In the genomic region with DNA sequence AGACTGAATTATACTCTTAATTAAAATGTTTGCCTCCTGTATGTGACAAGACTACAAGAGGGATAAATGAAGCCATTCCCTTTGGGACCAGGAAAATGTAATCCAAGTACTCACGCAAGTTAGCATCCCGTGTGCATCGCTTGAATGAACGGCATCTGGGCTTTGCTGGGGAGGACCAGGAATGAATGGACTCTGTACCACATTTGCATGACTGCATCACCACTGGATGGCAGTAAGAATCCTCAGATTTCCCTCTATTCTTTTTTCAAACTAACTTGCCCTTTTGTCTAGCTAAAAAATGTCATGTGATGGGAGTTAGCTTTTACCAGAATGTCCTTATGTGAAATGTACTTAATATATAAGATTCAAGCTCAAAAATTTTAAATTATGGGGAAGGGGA, we compare ENCODE assay signal across 11 mouse cellular contexts. TPM values are rescaled to one million over a fixed set of nuclear protein-coding genes. Genes with fewer than 3 reads are reported as not detected.
DNase-seq lines count a peak whose midpoint lies in the region; ATAC-seq lines count a peak whose summit lies in the region.
"Had no signal": no experiment of that assay in that cellular context is flagged by ENCODE, and none has a peak within 500 bp of the region (broad histone marks: within the 10 kb centered on the region; RNA-seq: fewer than 3 reads in every experiment).

No protein-coding gene starts in this region.

- no peak overlapping the region for H3K4me3 ChIP-seq in forebrain, embryonic 12.5 days (replicated peaks)
- no peak overlapping the region for H3K4me3 ChIP-seq in forebrain, embryonic 15.5 days
- H3K4me3 ChIP-seq in hindbrain, embryonic 14.5 days (replicated peaks; ENCODE audit: low read length): no peak overlapping the region
- H3K4me3 ChIP-seq: megakaryocyte, embryonic 14.5 days had no signal

- H3K27ac ChIP-seq in forebrain, embryonic 12.5 days: no peak overlapping the region
- no peak overlapping the region for H3K27ac ChIP-seq in forebrain, embryonic 15.5 days (replicated peaks)
- no peak overlapping the region for H3K27ac ChIP-seq in hindbrain, embryonic 14.5 days

- no peaks in the 10 kb centered on the region for H3K9me3 ChIP-seq in forebrain, embryonic 12.5 days
- no peaks in the 10 kb centered on the region for H3K9me3 ChIP-seq in forebrain, embryonic 15.5 days
- H3K9me3 ChIP-seq in hindbrain, embryonic 14.5 days (ENCODE audit: control insufficient read depth, low read length): no peaks in the 10 kb centered on the region

- no peaks in the 10 kb centered on the region for H3K27me3 ChIP-seq in forebrain, embryonic 12.5 days
- no peaks in the 10 kb centered on the region for H3K27me3 ChIP-seq in forebrain, embryonic 15.5 days
- H3K27me3 ChIP-seq in hindbrain, embryonic 14.5 days (ENCODE audit: control insufficient read depth, insufficient read depth, low read length): no peaks in the 10 kb centered on the region
- H3K27me3 ChIP-seq: megakaryocyte, embryonic 14.5 days had no signal

- H3K9ac ChIP-seq in forebrain, embryonic 12.5 days: no peak overlapping the region
- H3K9ac ChIP-seq in forebrain, embryonic 15.5 days (replicated peaks): no peak overlapping the region
- no peak overlapping the region for H3K9ac ChIP-seq in hindbrain, embryonic 14.5 days

- 56% methylated on average over 4 of the region's 4 CpGs for WGBS in forebrain, embryonic 12.5 days
- WGBS in forebrain, embryonic 15.5 days: 31% methylated on average over 4 of the region's 4 CpGs
- 27% methylated on average over 4 of the region's 4 CpGs for WGBS in hindbrain, embryonic 14.5 days

- 0 out of 2 replicates have a peak, but pooled peaks have one; percentile 23 for ATAC-seq in forebrain, embryonic 12.5 days (ENCODE audit: low FRiP score)
- no peak for ATAC-seq in forebrain, embryonic 15.5 days (replicated peaks)
- ATAC-seq in hindbrain, embryonic 14.5 days (ENCODE audit: low FRiP score): peak; percentile 40; the same call in 1 of the 2 replicates
- ATAC-seq in megakaryocyte, adult 5-6 weeks (ENCODE audit: poor library complexity, severe bottlenecking): no peak

- DNase-seq in kidney, postnatal 10 days: peak; percentile 37
- no peak for DNase-seq in kidney, postnatal 4 days
- peak; percentile 61 for DNase-seq in 3T3-L1 (ENCODE audit: low read depth, low spot score)
- peak; percentile 44 for DNase-seq in hindbrain, embryonic 14.5 days (ENCODE audit: low spot score)
- DNase-seq in adrenal gland, adult 8-10 months: no peak
- DNase-seq: cerebellum, postnatal 36 days; gastrocnemius, postnatal 14 days had no signal

- no peaks in the 10 kb centered on the region for H3K4me1 ChIP-seq in forebrain, embryonic 12.5 days
- H3K4me1 ChIP-seq in forebrain, embryonic 15.5 days: no peaks in the 10 kb centered on the region
- no peaks in the 10 kb centered on the region for H3K4me1 ChIP-seq in hindbrain, embryonic 14.5 days (replicated peaks; ENCODE audit: control insufficient read depth, insufficient read depth, low read length)

- H3K4me2 ChIP-seq in forebrain, embryonic 12.5 days: no peak overlapping the region
- no peak overlapping the region for H3K4me2 ChIP-seq in forebrain, embryonic 15.5 days (replicated peaks)
- no peak overlapping the region for H3K4me2 ChIP-seq in hindbrain, embryonic 14.5 days (replicated peaks)

- no peaks in the 10 kb centered on the region for H3K36me3 ChIP-seq in forebrain, embryonic 12.5 days (replicated peaks)
- H3K36me3 ChIP-seq in forebrain, embryonic 15.5 days: no peaks in the 10 kb centered on the region
- H3K36me3 ChIP-seq in hindbrain, embryonic 14.5 days (replicated peaks; ENCODE audit: control insufficient read depth, insufficient read depth): no peaks in the 10 kb centered on the region

RNA-seq across cellular contexts. Expression of a gene that starts 29.3 kb away (rescaled TPM):
- polyA plus RNA-seq in forebrain, embryonic 12.5 days (2016; fragmentation: Nextera tagmentation; extraction: Ambion mirVana): 5.7 and 6.3 TPM in 2 replicates
- 5.1 and 7.1 TPM in 2 replicates for polyA plus RNA-seq in forebrain, embryonic 15.5 days (2015; fragmentation: Nextera tagmentation; extraction: Ambion mirVana)
- polyA plus RNA-seq in hindbrain, embryonic 14.5 days (2014; fragmentation: Nextera tagmentation; extraction: Ambion mirVana): 7.2 and 8.6 TPM in 2 replicates
- total RNA-seq in adrenal gland, adult 8-10 months (2022): 10 to 100 TPM in 3 of 4 experiments, 1 to 10 TPM in 1; 8.7 to 25.6 (median 19.0) TPM
- 0.30 TPM in 1 of 2 replicates, not detected in the other for total RNA-seq in megakaryocyte, adult 5-6 weeks (2015)
- total RNA-seq in megakaryocyte, adult 5-6 weeks (2017): 0.04 and 0.12 TPM in 2 replicates

Comparison
In these comparisons a context has a peak if more than half of its experiments do, and no peak if none do; other contexts are left out.
1. ATAC-seq: peak in forebrain, embryonic 12.5 days (single experiment) and hindbrain, embryonic 14.5 days (single experiment); none in forebrain, embryonic 15.5 days (single experiment) and megakaryocyte, adult 5-6 weeks (single experiment).
2. DNase-seq: peak in kidney, postnatal 10 days (single experiment), 3T3-L1 (single experiment) and hindbrain, embryonic 14.5 days (single experiment); none in kidney, postnatal 4 days (0 of 2) and adrenal gland, adult 8-10 months (single experiment).